Mouse (Mus musculus) G1E (cell line): ENCODE data around the gene Lmbr1l.

Experiments
- CTCF ChIP-seq: IDR thresholded peaks from 2 replicates; pipeline ENCODE4 v1.5.1; 2012; ENCODE audit warnings: low read depth, low read length, inconsistent platforms, mixed read lengths
- TAL1 ChIP-seq: conservative IDR thresholded peaks from 2 replicates; pipeline ENCODE4 v1.6.1; 2012; ENCODE audit warnings: low read depth, low read length, inconsistent platforms, mixed read lengths

DNA sequence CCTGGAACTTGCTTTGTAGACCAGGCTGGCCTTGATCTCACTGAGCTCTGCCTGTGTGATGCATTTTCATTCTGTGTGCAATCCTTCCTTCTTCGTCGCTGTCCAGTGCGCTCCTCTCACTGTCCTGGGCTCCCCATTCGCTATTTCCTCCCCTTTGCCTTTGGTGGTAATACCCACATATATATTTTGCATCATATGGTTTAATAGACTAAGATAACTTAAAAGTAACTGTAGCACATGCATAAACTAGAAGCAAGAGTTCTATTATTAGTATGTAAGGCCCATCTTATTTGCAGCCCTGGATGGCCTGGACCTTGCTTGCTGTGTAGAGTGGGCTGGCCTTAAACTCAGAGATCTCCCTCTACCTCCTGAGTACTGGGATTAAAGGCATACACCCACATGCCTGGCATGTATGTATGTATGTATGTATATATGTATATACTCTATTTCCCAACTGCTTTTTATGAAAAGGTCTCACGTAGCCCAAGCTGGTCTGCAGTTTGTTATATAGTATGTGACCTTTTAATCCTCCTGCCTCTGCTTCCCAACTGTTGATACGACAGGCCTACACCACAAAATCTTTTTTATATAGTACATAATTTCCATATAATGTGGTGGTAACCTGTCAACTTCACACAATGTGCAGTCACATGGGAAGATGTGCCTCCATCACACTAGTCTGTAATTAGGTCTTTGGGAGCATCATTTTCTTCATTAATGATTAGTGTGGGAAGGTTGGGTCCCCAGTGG lies 31.0 kb upstream of the Lmbr1l start:
- no peak for TF ChIP-seq CTCF
- no peak for TF ChIP-seq TAL1
